Mouse (Mus musculus) heart, postnatal 25 days (tissue): ENCODE data around the gene Mymx. TPM values are rescaled to one million over a fixed set of nuclear protein-coding genes. Genes with fewer than 3 reads are reported as not detected.

ENCODE experiments used
- DNase-seq: peaks from one replicate; pipeline ENCODE4 v3.0.0; 2022; ENCODE audit warnings: low spot score
- intact Hi-C: fragments of 180-260 bp; cut with DNase I; formaldehyde crosslinking; loops from one replicate; pipeline ENCODE4 v1.15.1; 2025
- total RNA-seq, 2 experiments: library from RNA; stranded (reverse); gene quantifications; 2 replicates each; pipeline ENCODE4 v1.2.3; 2021

Gene Mymx
- total RNA-seq, 2 experiments from 2014 or later, result not detected

DNA sequence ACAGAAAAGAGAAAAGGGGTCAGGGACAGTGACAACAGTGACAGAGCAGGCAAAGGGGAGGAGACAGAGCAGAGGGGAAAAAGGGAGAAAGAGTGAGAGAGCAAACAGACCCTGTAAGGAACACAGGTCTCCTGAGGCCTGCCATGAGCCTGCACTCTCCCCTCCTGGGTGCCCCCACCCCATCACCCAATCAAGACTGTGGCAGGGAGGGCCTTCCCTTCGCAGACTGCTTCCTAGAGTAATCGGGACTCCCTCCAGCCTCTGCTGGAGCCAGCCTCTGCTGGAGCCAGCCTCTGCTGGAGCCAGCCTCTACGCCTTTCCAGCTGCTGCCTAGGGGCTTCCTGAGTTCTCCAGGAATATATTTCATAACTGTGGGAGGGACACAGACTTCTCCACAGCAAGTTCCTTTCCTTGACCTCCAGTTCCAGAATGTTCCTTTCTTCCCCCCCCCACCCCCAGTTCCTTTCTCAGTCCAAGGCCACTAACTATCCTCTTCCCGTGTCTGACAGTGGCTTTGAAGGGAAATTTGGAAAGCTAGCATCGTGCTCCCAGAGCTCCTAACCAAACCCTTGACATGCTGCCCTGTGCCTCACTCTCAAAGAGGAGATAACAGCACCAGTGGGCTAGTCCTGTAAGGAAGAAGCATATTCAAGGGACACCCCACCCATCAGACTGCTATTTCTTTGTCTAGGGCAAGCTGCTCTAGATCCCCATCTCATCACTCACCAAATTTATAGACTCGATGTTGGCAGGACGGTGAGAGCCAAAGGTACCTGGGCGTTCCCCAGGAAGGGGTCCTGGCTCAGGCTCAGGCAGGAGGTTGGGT is 9.1 kb downstream of the Mymx start:
- intact Hi-C loops, result no loop called here
- DNase-seq, result peak; percentile 67

DNA sequence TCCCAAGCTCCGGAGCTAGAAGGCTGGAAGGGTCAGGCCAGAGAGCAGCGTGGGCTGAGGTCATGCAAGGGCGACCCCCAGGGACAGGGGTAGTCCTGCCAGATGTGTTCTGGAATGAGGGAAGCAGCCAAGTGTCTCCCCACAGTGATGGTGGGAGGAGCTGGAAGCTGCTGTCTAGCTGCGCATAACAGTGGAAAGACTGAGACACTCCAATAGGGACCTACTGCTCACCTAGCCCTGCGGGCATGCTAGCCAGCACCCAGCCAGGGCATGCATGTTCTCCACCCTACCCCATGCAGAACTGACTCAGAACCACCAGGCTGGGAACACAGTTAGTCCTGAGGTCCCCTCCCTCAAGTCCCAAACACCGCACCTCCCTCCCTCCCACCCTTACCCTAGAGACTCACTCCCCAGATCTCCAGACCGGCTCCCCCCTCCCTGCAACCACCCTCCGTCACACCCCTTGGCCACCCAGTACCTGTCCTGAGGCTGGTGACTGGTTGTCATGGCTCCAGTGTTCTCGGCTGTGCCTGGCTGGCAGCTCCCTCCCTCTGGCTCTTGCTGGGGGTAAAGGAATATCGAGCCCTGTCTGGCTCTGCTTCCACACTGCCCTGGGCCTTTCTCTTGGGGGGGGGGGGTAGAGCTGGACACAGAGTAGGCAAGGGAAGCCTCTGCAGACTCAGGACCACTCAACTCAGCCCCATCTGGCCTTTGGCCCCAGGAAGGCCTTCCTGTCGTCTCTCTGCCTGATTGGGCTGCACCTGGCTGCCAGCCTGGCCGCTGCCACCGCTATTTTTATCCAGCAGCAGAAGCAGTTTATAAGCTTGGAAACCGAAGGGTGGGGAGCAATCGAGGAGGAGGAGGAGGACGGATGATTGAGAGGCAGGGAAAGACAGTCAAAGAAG is 9.9 kb downstream of the Mymx start:
- intact Hi-C loops, result no loop called here
- peak; percentile 70 for DNase-seq

- intact Hi-C loops, result no loop called here
- no peak for DNase-seq
Measured at GRCm38 (mm10) chr17:45590410-45590809, 11.5 kb downstream of the Mymx start.

GRCm38 (mm10) chr17:45589844-45590243 is 12.1 kb downstream of the Mymx start:
- intact Hi-C loops, result no loop called here
- no peak for DNase-seq

DNA sequence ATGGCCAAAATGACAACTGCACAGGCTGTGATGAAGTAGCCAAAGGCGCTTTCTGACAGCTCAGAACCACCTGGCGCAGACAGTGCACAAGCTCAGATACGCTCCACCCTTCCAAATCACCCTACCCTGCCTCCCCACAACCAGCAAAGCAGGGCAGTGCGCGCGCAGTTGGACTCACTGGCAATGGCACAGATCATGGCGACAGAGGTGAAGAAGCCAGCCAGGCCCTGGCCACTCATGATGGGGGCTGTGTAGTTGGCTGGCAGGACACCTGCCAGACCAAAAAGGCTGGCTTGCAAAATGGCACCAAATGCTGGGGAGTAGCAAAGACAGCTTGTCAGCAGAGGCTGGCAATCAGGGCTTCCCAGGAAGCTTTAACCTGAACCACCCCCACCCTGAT is 12.7 kb downstream of the Mymx start:
- DNase-seq, result no peak
- intact Hi-C loops, result no loop called here

- no peak for DNase-seq
- intact Hi-C loops, result no loop called here
Measured at GRCm38 (mm10) chr17:45588370-45588769, 13.5 kb downstream of the Mymx start.

DNA sequence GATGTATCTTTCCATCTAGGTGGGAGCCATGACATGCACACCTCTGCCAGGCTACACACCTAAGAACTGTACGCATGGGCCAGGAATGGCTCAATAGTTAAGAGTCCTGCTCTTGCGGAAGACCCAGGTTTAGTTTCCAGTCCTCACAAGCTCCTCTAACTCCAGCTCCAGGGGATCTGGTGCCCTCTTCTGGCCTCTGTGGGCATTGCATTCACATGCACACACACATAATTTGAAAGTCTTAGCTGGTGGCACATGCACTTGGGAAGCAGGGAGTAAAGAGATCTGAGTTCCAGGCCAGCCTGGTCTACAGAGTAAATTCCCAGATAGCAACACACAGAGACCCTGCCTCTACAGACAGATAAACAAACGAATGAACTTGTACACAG is 15.5 kb downstream of the Mymx start:
- intact Hi-C loops, result no loop called here

DNA sequence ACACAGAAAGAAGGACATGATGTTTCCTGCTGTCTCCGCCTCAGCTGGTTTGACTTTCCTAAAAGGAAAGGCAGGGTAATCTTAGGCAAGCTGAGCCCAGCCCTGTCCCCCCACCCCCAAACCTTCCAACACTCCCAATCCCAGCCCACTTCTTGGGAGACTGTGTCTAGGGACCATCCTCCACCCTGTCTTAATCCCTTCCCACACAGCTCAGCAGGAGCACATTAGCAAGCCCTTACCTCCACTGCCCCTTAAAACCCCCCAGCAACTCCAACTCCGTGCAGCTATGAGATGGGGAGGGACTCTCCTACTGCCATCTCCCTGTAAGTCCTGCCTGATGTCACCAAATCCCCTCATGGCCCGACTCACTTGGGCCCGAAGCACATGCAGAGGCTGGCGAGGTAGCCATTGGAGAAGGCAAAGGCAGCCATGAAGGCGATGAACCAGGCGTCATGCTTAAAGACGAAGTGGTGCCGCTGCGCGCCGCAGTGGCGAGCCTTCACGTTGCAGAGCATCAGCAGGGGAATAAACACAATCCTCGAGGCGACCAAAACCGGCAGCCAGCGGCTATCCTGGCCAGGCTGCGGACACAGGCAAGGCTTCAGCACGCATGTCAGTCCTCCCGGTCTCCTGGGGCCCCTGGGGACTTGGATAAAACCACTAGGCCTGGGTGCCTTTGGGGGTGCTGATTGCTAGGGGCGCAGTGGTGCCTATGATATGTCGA is 16.0 kb downstream of the Mymx start:
- intact Hi-C loops, result no loop called here
- DNase-seq, result no peak

More for the DNA sequence above, 15.5 kb downstream of the Mymx start:
- DNase-seq, result no peak

GRCm38 (mm10) chr17:45584939-45585678 is 16.8 kb downstream of the Mymx start:
- DNase-seq, result peak; percentile 73

GRCm38 (mm10) chr17:45584096-45584896 is 17.6 kb downstream of the Mymx start:
- peak; percentile 88 for DNase-seq
- intact Hi-C loops, result no loop called here

More at GRCm38 (mm10) chr17:45584939-45585678, 16.8 kb downstream of the Mymx start:
- intact Hi-C loops, result no loop called here

- DNase-seq, result no peak
- intact Hi-C loops, result loop anchor here (1.0 to 2.0 kb wide), 3 partner anchors 14 to 60 kb away; no protein-coding TSS in a partner anchor
Measured at GRCm38 (mm10) chr17:45582715-45583355, 19.1 kb downstream of the Mymx start.

DNA sequence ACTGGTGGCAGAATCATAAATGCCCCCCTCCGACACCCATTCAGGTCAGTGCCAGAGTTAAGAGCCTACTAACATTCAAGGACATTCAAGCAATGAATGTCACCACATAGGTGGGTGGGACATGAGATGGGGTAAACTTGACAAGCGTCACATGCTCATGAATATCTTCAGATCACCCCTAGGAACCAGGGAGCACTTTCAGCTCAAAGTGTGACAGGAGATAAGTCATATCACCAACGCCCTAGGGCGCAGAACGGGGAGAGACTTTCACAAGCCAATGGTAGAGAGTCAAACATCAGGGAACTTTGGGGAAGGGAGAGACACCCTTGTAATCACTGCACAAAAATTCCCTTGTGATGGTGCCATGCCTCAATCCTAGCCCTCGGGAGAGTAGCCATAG is 19.7 kb downstream of the Mymx start:
- intact Hi-C loops, result loop anchor here (2.0 kb wide), 2 partner anchors 15 to 61 kb away; no protein-coding TSS in a partner anchor
- DNase-seq, result no peak

DNA sequence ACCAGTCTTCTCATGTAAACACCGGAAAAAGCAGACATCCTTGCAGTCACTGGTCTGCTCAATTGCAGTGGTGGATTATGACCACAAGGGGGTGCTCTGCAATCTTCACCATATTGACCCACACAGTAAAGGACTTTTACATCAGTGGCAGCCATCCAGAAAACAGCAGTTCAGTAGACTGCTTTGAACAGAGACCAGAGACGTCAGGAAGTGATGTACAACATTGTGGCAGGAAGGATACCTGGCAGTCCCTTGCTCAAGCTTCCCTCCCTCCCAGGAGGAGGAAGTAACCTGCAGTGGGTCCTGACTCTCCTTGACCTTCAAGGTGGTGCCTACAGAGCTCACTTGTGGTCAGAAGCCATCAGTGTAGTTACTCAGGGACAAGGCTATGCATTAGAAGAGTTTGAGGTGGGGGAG is 20.3 kb downstream of the Mymx start:
- intact Hi-C loops, result no loop called here
- no peak for DNase-seq

GRCm38 (mm10) chr17:45580958-45581477 is 20.9 kb downstream of the Mymx start:
- peak; percentile 43 for DNase-seq
- intact Hi-C loops, result no loop called here

- intact Hi-C loops, result loop anchor here (5.0 kb wide), 1 partner anchor 143 kb away; no protein-coding TSS in a partner anchor
- DNase-seq, result no peak
Measured at GRCm38 (mm10) chr17:45579554-45579953, 22.3 kb downstream of the Mymx start.

DNA sequence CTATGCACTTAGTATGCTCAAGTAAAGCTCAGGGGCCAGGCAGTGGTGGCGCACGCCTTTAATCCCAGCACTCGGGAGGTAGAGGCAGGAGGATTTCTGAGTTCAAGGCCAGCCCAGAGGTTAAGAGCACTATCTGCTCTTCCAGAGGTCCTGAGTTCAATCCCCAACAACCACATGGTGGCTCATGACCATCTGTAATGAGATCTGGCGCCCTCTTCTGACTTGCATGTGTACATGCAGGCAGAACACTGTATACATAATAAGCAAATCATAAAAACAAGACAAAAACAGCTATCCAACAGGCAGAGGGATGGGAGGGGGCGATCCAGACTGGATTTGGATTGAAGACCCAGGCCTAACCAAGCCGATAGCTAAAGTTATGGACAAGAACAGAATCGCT is 23.1 kb downstream of the Mymx start:
- no peak for DNase-seq
- intact Hi-C loops, result loop anchor here (5.0 kb wide), 1 partner anchor 143 kb away; no protein-coding TSS in a partner anchor

DNA sequence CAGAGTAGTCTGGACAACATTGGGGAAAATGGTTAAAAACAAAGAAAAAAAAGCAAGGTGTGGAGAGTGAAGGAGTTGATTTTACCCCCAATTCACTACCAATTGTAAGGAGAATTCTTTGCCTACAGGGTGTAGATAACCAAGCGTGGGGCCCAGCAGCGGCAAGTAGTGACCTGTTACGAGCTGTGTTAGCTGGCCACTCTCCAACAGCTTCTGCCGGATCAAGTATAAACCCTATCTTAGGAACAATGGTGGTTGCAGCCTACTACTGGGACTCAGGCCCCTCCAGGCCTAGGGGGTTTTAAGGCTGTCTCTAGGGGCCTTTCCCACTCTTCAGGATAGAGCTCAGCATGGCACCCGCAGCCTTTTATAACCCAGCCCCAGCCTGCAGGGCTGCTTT is 23.7 kb downstream of the Mymx start:
- intact Hi-C loops, result loop anchor here (5.0 kb wide), 1 partner anchor 144 kb away; no protein-coding TSS in a partner anchor

More for the DNA sequence above, 23.7 kb downstream of the Mymx start:
- no peak for DNase-seq
